Mouse (Mus musculus): ENCODE data around the gene Kdm4c. TPM values are rescaled to one million over a fixed set of nuclear protein-coding genes. Genes with fewer than 3 reads are reported as not detected.

Gene Kdm4c
- total RNA-seq (2023), result 49.2 TPM

DNA sequence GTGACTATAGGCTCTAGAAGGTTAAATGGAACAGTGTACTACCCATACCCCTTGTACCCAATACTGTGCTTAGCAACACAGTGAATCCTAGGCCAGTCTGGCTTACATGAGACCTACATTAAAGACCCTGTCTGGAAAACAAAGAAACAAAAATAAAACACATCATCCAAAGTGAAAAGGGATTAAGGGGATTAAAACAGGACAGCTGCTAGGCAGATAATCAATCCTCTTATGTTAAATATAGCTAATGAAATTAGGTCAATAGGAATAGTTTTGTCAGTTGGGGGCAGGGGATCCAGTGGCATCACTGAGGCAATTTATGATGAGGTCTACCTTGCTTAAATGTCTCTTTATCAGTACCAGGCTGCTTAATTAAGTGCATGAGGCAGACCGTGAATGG, at the start of gene Kdm4c:
Kdm4c (plus strand) TSS at position 322 of the 400 bp plus-strand sequence.

Other genes starting within 250 kb of the Kdm4c start
- not detected for gene Frmd3, start 229.1 kb upstream of the Kdm4c start, total RNA-seq (2023)